Mouse (Mus musculus) embryo, embryonic 11.5 days (tissue): ENCODE results near the gene Lrg1.
"Not testable (repeated sequence)": the region's sequence is repeated elsewhere in the genome, so short reads cannot be mapped to it uniquely, and the experiment has no call there.

Experiments
- DNase-seq: peaks from one replicate; pipeline ENCODE4 v3.0.0-alpha.2; 2012; ENCODE audit warnings: low read depth, low spot score

Gene Lrg1

GRCm38 (mm10) chr17:56109219-56110051, 12.4 kb downstream of the Lrg1 start, which contains the start of gene Plin4:
TSS of gene Plin4 (minus strand) at chr17:56109803.
- DNase-seq = no peak

DNA sequence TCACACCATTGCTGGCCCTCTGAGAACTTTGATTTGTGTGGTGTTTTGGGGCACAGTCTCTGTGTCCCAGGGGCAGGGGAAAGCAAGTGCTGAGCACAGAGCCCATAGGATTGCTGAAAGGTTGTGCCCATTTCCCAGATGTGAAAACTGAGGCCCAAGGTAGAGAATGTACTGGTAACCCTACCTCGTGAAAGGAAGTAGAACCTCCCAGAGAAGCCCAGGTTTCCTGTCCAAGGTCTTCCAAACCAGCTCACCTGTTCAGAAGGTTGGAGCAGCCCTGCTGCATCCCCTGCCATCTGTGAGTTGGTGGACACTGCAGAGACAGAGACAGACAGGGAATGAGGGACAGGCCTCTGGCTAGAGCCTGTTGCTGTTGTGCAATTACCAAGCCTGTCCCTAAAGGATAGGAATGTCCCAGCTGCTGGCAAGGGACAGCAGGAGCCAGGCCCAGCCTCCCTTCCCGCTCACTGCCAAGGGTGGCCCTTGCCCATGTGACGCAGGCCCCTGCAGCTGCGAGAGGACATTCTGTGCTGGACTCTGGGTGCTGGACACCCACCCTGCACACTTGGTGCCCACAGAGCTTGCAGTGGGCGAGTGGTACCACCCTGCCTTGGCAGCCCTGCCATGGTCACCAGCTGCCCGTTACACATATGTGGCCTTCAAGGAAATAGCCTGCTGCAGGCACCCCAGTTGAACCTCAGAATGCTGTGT, 13.3 kb downstream of the Lrg1 start:
- no peak for DNase-seq

- DNase-seq = no peak
Observed at GRCm38 (mm10) chr17:56107736-56108135, 14.1 kb downstream of the Lrg1 start.

GRCm38 (mm10) chr17:56106981-56107380, 14.8 kb downstream of the Lrg1 start:
- no peak for DNase-seq

DNA sequence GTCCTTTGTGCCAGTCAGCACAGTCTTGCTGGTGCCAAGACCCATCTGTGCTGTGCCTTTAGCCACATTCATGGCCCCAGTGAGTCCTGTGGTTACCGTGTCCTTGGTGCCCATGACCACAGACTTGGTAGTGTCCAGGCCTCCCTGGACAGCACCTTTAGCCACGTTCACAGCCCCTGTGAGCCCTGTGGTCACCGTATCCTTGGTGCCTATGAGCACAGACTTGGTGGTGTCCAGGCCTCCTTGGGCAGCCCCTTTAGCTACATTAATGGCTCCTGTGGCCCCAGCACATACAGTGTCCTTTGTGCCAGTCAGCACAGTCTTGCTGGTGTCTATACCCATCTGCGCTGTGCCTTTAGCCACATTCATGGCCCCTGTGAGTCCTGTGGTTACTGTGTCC, 15.4 kb downstream of the Lrg1 start:
- DNase-seq = not testable (repeated sequence)

- not testable (repeated sequence) for DNase-seq
Observed at GRCm38 (mm10) chr17:56104821-56105220, 17.0 kb downstream of the Lrg1 start.

DNA sequence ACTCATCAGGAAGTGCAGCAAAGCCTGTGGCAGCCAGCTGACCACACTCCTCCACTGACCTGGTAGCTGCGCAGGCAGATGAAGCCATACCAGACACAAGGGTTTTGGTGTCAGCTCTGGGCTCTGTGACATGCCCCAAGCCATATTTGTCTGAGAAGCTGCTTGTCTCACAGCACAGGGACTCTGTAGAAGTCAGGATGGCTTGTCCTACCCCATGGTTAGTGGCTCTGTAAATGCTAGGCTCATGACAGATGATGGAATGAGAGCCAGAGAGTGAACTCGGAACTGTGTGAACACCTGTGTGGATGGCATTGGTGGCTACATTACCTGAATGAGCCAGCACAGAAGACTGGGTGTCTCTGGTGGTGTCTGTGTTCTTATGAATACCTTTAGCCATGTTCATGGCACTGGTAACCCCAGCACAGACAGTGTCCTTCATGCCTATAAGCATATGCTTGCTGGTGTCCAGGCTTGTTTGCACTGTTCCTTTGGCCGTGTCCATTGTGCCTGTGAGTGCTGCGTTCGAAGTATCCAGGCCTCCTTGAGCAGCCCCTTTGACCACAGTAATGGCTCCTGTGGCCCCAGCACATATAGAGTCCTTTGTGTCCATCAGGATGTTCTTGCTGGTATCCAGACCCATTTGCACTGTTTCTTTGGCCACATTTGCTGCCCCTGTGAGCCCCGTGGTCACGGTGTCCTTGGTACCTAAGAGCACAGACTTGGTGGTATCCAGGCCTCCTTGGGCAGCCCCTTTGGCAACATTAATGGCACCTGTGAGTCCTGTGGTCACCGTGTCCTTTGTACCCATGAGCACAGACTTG, 18.1 kb downstream of the Lrg1 start:
- no peak for DNase-seq

- no peak for DNase-seq
Observed at GRCm38 (mm10) chr17:56102927-56103326, 18.9 kb downstream of the Lrg1 start.

DNA sequence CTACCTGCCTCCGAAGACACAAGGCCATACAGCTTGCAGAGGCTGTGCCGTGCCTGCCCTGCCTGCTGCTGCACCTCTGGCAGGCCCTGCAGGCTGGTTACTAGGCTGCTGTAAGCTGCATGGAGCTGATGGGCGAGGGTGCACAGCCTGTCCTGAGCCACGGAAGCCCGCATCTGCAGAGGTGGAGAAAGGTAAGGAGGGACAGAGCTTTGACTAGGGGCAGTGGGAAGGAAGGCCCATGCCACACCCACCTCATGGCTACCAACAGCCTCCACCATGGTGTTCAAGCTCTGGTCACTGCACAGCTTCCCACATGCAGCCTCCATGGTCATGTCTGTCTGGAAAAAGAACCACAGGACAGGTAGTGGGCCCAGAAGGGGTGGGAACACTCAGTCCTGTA, 19.6 kb downstream of the Lrg1 start:
- DNase-seq = no peak

GRCm38 (mm10) chr17:56100811-56101210, 21.0 kb downstream of the Lrg1 start:
- no peak for DNase-seq

DNA sequence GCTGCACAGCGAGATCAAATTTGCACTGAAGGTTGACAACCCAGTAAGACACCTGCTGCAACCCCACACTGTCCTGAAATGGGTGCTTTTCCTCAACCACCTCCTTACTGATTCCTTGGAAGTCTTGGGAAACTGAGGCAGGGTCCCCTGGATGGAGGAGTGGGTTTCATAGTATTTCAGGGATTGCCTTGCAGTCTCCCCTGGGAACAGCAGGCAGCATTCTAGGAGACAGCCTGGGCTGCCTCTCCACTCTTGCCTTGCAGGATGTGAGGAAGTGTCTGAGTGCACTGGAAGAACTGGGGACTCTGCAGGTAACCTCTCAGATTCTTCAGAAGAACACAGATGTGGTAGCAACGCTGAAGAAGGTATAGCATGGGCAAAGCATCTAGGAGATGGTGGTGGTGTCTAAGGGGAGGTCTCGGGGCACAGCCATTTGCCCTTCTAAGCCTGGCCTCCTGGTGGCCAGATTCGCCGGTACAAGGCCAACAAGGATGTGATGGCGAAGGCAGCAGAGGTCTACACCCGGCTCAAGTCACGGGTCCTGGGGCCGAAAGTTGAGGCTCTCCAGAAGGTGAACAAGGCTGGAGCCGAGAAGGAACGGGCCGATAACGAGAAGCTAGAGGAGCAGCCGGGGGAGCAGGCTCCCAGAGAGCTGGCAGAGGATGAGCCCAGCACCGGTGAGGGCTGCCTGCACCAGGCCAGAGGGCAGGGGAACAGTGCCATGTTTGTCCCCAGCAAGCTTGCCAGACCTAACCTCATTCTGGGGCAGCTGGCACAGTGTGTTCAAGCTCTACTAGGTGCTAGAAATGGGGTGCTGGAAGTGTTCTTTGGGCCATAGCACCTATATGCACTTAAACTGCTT, 22.9 kb downstream of the Lrg1 start:
- DNase-seq = no peak

DNA sequence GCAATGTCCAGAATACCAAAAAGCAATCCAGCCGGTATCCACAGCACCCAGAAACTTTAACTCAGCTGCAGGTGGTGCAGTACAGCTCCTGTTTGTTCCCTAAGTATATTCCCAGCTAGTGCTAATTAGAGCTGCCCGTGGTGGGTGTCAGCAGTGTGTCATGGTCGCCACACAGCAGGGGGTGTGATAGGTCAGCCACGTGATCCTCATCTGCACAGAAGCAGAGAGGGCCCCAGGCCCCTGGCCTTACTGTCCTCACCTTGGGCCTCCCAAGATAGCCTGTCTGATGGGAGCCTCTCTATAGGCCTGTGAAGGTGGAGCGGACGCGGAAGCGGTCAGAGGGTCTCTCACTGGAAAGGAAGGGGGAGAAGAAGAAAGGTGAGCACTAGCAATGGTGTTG, 23.6 kb downstream of the Lrg1 start:
- no peak for DNase-seq

DNA sequence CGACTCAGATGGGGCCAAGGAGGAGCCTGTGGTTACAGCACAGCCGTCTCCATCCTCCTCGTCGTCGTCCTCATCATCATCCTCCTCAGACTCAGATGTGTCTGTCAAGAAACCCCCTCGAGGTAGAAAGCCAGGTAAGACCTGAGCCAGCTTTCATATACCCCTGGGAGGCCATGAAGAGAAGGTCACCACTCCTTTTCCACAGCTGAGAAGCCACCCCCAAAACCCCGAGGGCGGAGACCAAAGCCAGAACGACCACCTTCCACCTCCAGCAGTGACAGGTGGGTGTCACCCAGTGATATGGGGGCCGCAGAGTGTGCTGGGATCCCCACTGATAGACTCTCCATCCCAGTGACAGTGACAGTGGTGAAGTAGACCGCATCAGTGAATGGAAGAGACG, 24.9 kb downstream of the Lrg1 start:
- DNase-seq = no peak

DNA sequence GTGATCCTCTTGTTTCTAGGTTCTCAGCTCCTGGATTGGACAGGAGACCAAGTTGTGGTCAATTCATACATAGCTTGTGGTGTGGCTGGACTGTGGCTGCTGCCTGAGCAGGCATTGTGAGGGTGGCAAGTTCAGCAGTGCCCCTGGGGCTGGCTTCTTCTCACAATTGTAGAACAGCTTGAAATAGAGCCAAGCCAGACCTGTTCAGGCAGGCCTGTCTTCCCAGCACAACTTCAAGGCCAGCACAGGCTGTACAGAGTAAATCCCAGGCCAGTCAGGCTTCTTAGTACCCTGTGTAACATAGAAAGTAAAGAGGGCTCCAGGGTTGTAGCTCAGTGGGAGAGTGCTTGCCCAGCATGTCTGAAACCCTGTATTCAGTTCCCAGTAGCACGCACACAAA, 29.0 kb downstream of the Lrg1 start:
- no peak for DNase-seq

GRCm38 (mm10) chr17:56092312-56092711, 29.5 kb downstream of the Lrg1 start:
- DNase-seq = no peak

DNA sequence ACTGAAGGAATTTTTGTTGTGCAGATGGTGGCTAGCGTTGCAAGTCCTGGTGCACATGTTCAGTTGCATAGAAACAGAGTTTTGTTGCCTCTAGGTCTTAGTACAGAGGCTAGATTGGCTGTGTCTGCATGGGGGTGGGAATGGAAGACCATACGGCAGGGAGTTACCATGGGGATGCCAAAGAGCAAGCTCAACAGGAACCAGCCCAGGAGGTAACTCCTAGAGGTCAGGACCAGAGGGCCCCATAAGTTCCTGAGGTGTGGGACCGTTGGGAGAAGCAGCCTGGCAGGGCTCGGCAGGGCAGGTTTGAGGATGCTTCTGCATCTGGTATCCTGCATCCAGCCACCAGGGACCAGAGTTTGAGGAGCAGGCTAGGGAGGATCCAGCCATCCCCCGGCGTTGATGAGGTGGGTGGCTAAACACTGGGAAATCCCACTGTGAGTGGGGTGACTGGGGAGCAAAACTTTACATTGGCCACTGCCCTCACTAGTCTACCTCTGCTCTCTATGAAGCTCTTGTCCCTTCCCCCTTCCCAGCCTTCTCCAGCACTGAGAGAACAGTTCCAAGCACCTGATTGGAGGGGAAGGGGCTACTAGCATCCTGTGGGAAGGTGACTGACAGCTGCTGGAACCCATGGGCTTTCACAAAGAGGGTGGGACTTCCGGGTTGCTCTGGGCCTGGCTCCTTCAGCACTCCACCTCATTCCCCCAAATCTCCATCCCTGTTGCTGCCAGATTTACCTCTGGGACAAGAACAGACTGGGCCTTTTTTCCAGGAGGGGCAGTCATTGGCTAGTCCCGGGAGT, 40.8 kb downstream of the Lrg1 start:
- peak; percentile 64 for DNase-seq

DNA sequence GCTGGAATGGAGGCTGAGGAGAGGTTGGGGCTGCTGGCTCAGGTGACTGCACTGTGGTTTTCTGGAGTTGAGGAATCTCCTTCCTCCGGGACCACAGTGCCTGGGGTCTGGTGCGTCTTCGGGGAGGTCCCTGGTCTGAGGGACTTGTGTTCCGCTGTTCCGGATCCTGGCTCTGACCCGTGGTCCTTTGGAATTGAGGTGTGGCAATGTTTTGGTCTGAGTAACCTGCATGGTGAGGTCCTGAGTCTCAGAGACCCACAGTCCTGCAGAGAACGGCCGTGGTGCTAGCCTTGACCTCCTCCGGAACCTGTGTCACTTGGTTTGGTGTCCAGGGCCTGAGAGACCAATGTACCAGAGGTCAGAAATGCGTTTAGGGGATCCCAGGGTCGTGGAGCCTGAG, 41.9 kb downstream of the Lrg1 start:
- DNase-seq = no peak

DNA sequence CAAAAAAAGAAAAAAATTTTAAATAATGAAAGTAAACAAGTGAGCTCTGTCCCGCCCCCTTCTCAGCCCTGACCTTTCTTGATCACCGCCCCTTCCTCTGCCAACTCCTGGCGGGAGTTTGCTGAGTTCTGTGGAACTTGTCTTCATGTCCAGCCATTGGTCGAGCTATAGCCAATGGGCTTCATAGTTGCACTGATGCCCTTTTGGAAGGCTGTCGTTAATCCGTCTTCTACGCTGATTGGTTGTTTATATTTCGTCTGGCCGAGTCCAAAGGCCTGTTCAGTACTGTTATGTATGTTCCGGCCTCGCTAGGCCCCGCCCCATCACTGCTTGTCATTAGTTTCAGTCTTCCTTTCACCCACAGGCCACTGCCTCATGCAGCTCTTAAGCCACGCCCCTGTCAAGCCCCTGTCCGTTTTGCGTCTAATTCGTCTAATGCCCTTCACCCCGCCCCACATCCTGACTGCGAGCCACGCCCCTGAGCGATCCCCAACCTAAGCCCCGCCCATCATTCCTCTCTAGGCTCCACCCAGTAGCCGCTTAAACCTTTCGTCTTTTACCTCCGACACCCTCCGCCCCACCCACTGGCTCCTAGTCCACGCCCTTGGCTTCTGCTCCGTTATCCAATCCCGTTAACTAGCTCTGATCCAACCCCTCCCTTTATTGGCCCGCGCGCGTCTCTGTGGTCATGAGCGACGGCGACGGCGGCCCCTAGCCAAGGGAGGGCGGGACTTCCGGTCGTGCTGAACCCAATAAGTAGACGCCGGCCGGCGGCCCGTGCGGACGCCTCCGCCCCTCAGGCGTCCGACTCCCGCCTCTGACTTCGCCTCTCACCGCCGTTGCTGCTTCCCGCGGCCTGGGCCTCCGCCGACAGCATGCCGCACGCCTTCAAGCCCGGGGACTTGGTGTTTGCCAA, 42.7 kb downstream of the Lrg1 start, which contains the start of gene Hdgfl2:
Gene Hdgfl2, plus strand, starts transcription at position 755 of the 916 bp plus-strand sequence.
- DNase-seq = peak; percentile 100

DNA sequence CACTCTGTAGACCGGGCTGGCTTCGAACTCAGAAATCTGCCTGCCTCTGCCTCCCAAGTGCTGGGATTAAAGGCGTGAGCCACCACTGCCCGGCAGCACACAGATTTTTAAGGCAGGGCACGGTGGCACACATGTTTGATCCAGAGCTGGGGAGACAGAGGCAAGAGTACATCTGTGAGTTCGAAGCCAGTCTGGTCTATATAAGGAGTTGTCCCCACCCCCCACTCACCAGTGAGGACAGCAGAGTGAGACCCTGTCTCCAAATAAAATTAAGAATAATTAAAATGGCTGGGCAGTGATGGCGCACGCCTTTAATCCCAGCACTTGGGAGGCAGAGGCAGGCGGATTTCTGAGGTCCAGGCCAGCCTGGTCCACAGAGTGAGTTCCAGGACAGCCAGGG, 43.4 kb downstream of the Lrg1 start:
- not testable (repeated sequence) for DNase-seq
